Mouse (Mus musculus) myocyte (in vitro differentiated cells): Measurements from ENCODE around the gene Bhlhe23.

Experiments used
- E2F4 ChIP-seq: IDR thresholded peaks from one replicate; pipeline ENCODE4 v1.6.1; 2011; ENCODE audit warnings: mild to moderate bottlenecking, control low read depth, moderate library complexity; ENCODE audit not compliant: insufficient read depth
- MAX ChIP-seq: IDR thresholded peaks from one replicate; pipeline ENCODE4 v1.6.1; 2011; ENCODE audit warnings: low read depth, mild to moderate bottlenecking, control low read depth
- MYOD1 ChIP-seq, 3 experiments: IDR thresholded peaks; one replicate each; pipeline ENCODE4 v1.6.1; 2011; ENCODE audit warnings: control low read depth in 2 of 3, low read depth in 2 of 3, mild to moderate bottlenecking in 2 of 3, moderate library complexity in 1 of 3; ENCODE audit not compliant: insufficient read length in 2 of 3, control insufficient read depth in 1 of 3
- POLR2A ChIP-seq: IDR thresholded peaks from one replicate; pipeline ENCODE4 v1.6.1; 2011; ENCODE audit warnings: low read depth, mild to moderate bottlenecking, control low read depth, moderate library complexity; ENCODE audit not compliant: insufficient read length
- POLR2AphosphoS2 ChIP-seq: IDR thresholded peaks from one replicate; pipeline ENCODE4 v1.6.1; 2011; ENCODE audit warnings: low read depth, control low read depth; ENCODE audit not compliant: insufficient read length
- TCF12 ChIP-seq: IDR thresholded peaks from one replicate; pipeline ENCODE4 v1.6.1; 2011; ENCODE audit warnings: mild to moderate bottlenecking, control low read depth; ENCODE audit not compliant: poor library complexity, insufficient read depth, severe bottlenecking
- USF1 ChIP-seq: IDR thresholded peaks from one replicate; pipeline ENCODE4 v1.6.1; 2011; ENCODE audit warnings: low read depth, mild to moderate bottlenecking, control low read depth, moderate library complexity

- TF ChIP-seq POLR2A (no peak), TCF12 (no peak), USF1 (no peak), MYOD1 (IDR thresholded peaks at IDR 0.05; ENCODE audit: control insufficient read depth in 1 of 3, insufficient read length in 2 of 3, low read depth in 2 of 3) (no peak), POLR2AphosphoS2 (no peak), E2F4 (no peak), MAX (no peak)
Observed at GRCm38 (mm10) chr2:180819504-180819903, 42.8 kb upstream of the Bhlhe23 start.
